Mouse (Mus musculus) ES-Bruce4 (cell line): ENCODE measurements at regions not wholly inside any gene's neighbourhood (a gene's known extent, or its start where the extent isn't known, plus 50 kb on each side); places are given as distances from the start of the nearest gene placed in this dataset.

ENCODE experiments used
- H3K27ac ChIP-seq: 2 replicates; pipeline ENCODE4 v1.5.1; 2012; ENCODE audit warnings: low read length, inconsistent platforms; ENCODE audit not compliant: insufficient read depth
- H3K27me3 ChIP-seq: 2 replicates; pipeline ENCODE4 v1.6.1; 2012; ENCODE audit warnings: mild to moderate bottlenecking, low read length, inconsistent platforms; ENCODE audit not compliant: control insufficient read depth, poor library complexity, insufficient read depth, severe bottlenecking
- H3K36me3 ChIP-seq: 2 replicates; pipeline ENCODE4 v1.6.1; 2012; ENCODE audit warnings: inconsistent platforms, mild to moderate bottlenecking, low read length, moderate library complexity; ENCODE audit not compliant: control insufficient read depth, poor library complexity, insufficient read depth, severe bottlenecking
- H3K4me1 ChIP-seq: one replicate; pipeline ENCODE4 v1.8.1; 2011; ENCODE audit warnings: low read length; ENCODE audit not compliant: control insufficient read depth, insufficient read depth
- H3K4me3 ChIP-seq: 2 replicates; pipeline ENCODE4 v1.5.1; 2011; ENCODE audit warnings: low read depth, mild to moderate bottlenecking, low read length
- H3K9ac ChIP-seq: 2 replicates; pipeline ENCODE4 v1.6.1; 2012; ENCODE audit warnings: low read depth, mild to moderate bottlenecking, inconsistent platforms; ENCODE audit not compliant: poor library complexity, severe bottlenecking
- H3K9me3 ChIP-seq: replicated peaks from 2 replicates; pipeline ENCODE4 v1.6.1; 2012; ENCODE audit warnings: mild to moderate bottlenecking, low read length, inconsistent platforms; ENCODE audit not compliant: control insufficient read depth, poor library complexity, insufficient read depth, severe bottlenecking
- CTCF ChIP-seq: IDR thresholded peaks from one replicate; pipeline ENCODE4 v1.8.1; 2011; ENCODE audit warnings: low read depth, low read length
- EP300 ChIP-seq: IDR thresholded peaks from 2 replicates; pipeline ENCODE4 v1.6.1; 2011; ENCODE audit warnings: low read depth, low read length; ENCODE audit not compliant: insufficient read depth
- POLR2A ChIP-seq: IDR thresholded peaks from one replicate; pipeline ENCODE4 v1.8.1; 2011; ENCODE audit warnings: low read length; ENCODE audit not compliant: insufficient read depth

DNA sequence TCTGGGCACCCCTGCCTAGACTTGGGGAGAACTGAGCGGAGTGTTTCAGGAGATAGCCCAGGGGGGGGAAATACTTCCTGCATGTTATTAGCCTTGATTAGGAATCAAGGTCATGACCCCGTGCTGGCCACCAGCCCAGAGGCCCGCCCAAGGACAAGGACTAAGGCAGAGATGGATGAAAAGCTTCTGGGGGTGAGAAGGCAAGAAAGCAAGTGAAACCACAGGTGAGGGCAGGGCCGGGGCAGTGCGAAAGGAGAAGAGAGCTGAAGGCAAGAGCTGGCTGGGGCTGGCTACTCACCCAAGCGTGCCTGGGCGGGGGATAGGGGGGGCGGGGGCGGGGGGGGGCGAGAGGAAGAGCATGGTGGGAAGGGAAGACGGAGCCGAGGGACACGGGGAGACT lies 96.0 kb upstream of the Nkx1-1 start:
- no peaks in the 10 kb centered on the region for H3K27me3 ChIP-seq
- H3K9ac ChIP-seq: peak overlapping the region; percentile 54
- peak overlapping the region; percentile 50 for H3K4me3 ChIP-seq
- TF ChIP-seq POLR2A (no peak), EP300 (peak; percentile 74; the same call in 1 of the 2 replicates)
- no peaks in the 10 kb centered on the region for H3K9me3 ChIP-seq
- H3K27ac ChIP-seq: peak overlapping the region; percentile 55; the same call in 1 of the 2 replicates
- no peaks in the 10 kb centered on the region for H3K36me3 ChIP-seq
- H3K4me1 ChIP-seq: peaks cover 6% of the 10 kb centered on the region

GRCm38 (mm10) chr5:33528971-33529670 lies 95.3 kb upstream of the Nkx1-1 start:
- Histone ChIP-seq H3K27me3 (no peaks in the 10 kb centered on the region), H3K9ac (peak overlapping the region; percentile 54; the same call in 1 of the 2 replicates), H3K4me1 (peaks cover 6% of the 10 kb centered on the region), H3K9me3 (no peaks in the 10 kb centered on the region), H3K27ac (no peak overlapping the region), H3K36me3 (no peaks in the 10 kb centered on the region), H3K4me3 (peak overlapping the region; percentile 50)
- TF ChIP-seq POLR2A (no peak), CTCF (no peak)

DNA sequence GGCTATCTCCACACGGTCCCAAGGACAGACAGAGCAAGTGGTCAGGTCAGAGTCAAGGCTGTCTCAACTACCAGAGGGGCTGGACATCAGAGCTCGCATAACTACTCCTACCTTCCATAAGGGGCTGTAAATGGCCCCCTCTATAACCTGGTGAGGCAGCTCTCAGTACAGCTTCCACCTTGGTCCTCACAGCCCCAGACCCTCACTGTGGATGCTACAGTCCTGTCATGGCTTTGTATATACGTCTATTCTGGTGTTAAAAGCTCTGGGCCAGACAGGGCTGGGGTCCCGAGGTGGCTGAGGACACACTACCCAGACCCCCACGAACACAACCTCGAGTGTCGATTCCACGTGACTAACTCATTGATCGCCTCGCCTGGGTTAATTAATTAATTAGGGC lies 94.0 kb upstream of the Nkx1-1 start:
- no peak overlapping the region for H3K4me3 ChIP-seq
- no peaks in the 10 kb centered on the region for H3K36me3 ChIP-seq
- TF ChIP-seq CTCF (no peak), POLR2A (no peak), EP300 (no peak)
- H3K9ac ChIP-seq: no peak overlapping the region
- no peaks in the 10 kb centered on the region for H3K27me3 ChIP-seq
- H3K4me1 ChIP-seq: peaks cover 6% of the 10 kb centered on the region
- no peak overlapping the region for H3K27ac ChIP-seq
- H3K9me3 ChIP-seq: no peaks in the 10 kb centered on the region

DNA sequence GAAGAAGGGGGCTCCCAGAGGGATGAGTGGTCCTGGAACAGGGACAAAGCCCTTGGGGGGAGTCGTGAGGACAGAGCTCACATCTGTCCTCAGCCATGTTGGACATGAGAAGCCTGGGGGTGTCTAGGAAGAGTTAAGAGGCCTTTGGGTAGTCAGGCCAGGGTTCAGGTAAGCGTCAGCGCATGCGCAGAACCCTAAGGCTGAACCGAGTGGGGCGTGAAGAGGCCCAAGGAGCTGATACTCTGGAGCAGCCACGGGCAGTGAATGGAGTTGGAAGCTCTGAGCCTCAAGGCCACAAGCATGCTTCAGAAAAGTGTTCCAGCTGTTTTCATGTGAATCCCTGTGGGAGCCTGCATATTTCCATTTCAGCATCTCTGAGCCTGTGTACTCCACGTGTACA lies 93.5 kb upstream of the Nkx1-1 start:
- no peak overlapping the region for H3K27ac ChIP-seq
- no peak for TF ChIP-seq CTCF
- TF ChIP-seq POLR2A: no peak
- no peak for TF ChIP-seq EP300
- H3K9me3 ChIP-seq: no peaks in the 10 kb centered on the region
- peaks cover 6% of the 10 kb centered on the region for H3K4me1 ChIP-seq
- H3K36me3 ChIP-seq: no peaks in the 10 kb centered on the region
- no peak overlapping the region for H3K9ac ChIP-seq
- no peak overlapping the region for H3K4me3 ChIP-seq
- no peaks in the 10 kb centered on the region for H3K27me3 ChIP-seq

DNA sequence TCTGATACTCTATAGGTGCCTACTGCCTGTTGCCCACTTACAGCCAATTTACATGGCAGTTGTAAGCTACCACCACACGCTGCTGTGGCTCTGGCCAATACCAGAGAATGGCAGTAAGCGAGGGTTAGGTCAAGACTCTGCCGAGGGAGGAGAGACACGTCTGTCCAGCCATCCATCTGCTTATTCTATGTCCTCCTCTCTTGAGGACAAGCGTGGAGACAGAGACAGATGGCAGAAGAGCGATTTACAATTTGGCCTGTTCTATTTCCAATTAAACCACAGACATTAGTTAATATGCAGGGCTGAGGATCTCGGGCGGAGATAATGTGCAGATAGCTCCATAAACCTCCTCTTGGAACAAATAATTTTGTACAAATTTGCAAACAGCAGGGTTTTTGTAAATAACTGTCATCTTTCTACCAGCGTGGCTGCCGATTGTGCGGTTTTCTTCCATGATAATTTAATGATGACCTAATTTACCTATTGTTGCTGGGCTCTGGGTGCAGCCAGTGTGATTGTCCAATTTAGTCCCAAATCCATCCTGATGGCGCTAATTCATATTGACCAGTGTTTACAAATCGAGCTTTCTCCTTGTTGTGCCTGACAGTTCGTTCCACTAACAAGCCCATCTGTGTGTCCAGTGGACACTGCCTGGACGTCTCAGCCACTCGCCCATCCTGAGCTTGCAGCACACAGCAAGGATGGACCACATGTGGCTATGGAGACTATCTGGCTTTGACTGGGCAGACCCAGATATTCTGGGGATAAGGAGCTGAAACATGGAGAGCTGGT lies 88.4 kb upstream of the Nkx1-1 start:
- Histone ChIP-seq H3K27me3 (no peaks in the 10 kb centered on the region), H3K27ac (no peak overlapping the region), H3K36me3 (no peaks in the 10 kb centered on the region), H3K4me3 (no peak overlapping the region), H3K9ac (no peak overlapping the region), H3K9me3 (no peaks in the 10 kb centered on the region), H3K4me1 (peaks cover 9% of the 10 kb centered on the region)
- TF ChIP-seq EP300 (no peak), POLR2A (no peak), CTCF (no peak)

DNA sequence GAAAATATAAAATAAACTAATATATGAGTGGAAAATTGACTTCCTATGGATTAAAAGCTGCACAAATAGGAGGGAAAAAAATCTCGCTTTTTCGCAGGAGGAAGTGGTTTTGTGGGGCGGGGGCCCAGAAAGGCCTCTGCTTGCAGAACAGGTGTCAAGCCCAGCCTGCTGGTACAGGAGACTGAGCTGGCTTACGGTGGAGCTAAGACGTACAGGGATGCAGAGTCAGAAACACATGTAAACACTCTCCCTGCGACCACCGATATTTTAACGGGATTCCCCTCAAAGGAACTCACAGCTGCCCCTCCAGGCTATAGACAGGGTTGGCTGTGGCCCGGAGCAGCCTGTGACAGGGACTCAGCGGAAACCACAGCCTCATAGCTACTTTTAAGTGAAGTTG lies 87.1 kb upstream of the Nkx1-1 start:
- Histone ChIP-seq H3K27me3 (no peaks in the 10 kb centered on the region), H3K27ac (no peak overlapping the region), H3K36me3 (no peaks in the 10 kb centered on the region), H3K9me3 (no peaks in the 10 kb centered on the region), H3K9ac (no peak overlapping the region), H3K4me1 (peaks cover 8% of the 10 kb centered on the region), H3K4me3 (no peak overlapping the region)
- TF ChIP-seq CTCF (no peak), POLR2A (no peak), EP300 (no peak)
